Mouse (Mus musculus) liver, embryonic 11.5 days (tissue): ENCODE data around the gene Slc31a2. TPM values are rescaled to one million over a fixed set of nuclear protein-coding genes. Genes with fewer than 3 reads are reported as not detected.

Experiments used
- ATAC-seq: fragments of 200-750 bp; cut with Nextera tagmentation; replicated peaks from 2 replicates; pipeline ENCODE4 v1.8.0; 2017; ENCODE audit warnings: moderate number of reproducible peaks, mild to moderate bottlenecking, moderate TSS enrichment, moderate library complexity; ENCODE audit not compliant: low FRiP score
- DNase-seq: peaks from one replicate; pipeline ENCODE4 v3.0.0-alpha.2; 2017; ENCODE audit warnings: low spot score
- H3K27ac ChIP-seq: fragments of 300-500 bp; sonication (generic); 2 replicates; pipeline ENCODE4 v1.5.1; 2014; ENCODE audit warnings: mild to moderate bottlenecking, low read depth, low read length, control low read depth
- H3K27me3 ChIP-seq: fragments of 300-500 bp; sonication (generic); replicated peaks from 2 replicates; pipeline ENCODE4 v1.6.1; 2014; ENCODE audit warnings: low read length, mixed read lengths; ENCODE audit not compliant: control insufficient read depth, insufficient read depth
- H3K36me3 ChIP-seq: fragments of 300-500 bp; sonication (generic); 2 replicates; pipeline ENCODE4 v1.6.1; 2014; ENCODE audit warnings: mild to moderate bottlenecking, low read length, moderate library complexity, mixed read lengths; ENCODE audit not compliant: control insufficient read depth, insufficient read depth
- H3K4me1 ChIP-seq: fragments of 300-500 bp; sonication (generic); replicated peaks from 2 replicates; pipeline ENCODE4 v1.6.1; 2014; ENCODE audit warnings: low read length, mixed read lengths; ENCODE audit not compliant: control insufficient read depth, insufficient read depth
- H3K4me2 ChIP-seq: fragments of 300-500 bp; sonication (generic); 2 replicates; pipeline ENCODE4 v1.6.1; 2014; ENCODE audit warnings: mild to moderate bottlenecking, control low read depth, moderate library complexity
- H3K4me3 ChIP-seq: fragments of 300-500 bp; sonication (generic); 2 replicates; pipeline ENCODE4 v1.5.1; 2014; ENCODE audit warnings: low read depth, low read length, control low read depth
- H3K9ac ChIP-seq: fragments of 300-500 bp; sonication (generic); 2 replicates; pipeline ENCODE4 v1.6.1; 2014; ENCODE audit warnings: low read depth, low read length, control low read depth
- H3K9me3 ChIP-seq: fragments of 300-500 bp; sonication (generic); 2 replicates; pipeline ENCODE4 v1.6.1; 2016; ENCODE audit warnings: low read length, inconsistent platforms, mixed read lengths; ENCODE audit not compliant: control insufficient read depth
- WGBS: fragments of 180-500 bp; shearing (Covaris S2); extraction: QIAGEN DNeasy Blood & Tissue Kit; methylation state at CpG from one replicate; pipeline ENCODE4 v1.1.7; 2014; 5-methylcytosine and 5-hydroxymethylcytosine counted together
- polyA plus RNA-seq: library from polyadenylated mRNA; unstranded; fragments of >200 nt; fragmentation: Nextera tagmentation; extraction: Ambion mirVana; gene quantifications from 2 replicates; pipeline ENCODE4 v1.2.1, GENCODE M21; 2014

Gene Slc31a2
- polyA plus RNA-seq, 1 experiment from 2014 or later = 8.4 TPM

DNA sequence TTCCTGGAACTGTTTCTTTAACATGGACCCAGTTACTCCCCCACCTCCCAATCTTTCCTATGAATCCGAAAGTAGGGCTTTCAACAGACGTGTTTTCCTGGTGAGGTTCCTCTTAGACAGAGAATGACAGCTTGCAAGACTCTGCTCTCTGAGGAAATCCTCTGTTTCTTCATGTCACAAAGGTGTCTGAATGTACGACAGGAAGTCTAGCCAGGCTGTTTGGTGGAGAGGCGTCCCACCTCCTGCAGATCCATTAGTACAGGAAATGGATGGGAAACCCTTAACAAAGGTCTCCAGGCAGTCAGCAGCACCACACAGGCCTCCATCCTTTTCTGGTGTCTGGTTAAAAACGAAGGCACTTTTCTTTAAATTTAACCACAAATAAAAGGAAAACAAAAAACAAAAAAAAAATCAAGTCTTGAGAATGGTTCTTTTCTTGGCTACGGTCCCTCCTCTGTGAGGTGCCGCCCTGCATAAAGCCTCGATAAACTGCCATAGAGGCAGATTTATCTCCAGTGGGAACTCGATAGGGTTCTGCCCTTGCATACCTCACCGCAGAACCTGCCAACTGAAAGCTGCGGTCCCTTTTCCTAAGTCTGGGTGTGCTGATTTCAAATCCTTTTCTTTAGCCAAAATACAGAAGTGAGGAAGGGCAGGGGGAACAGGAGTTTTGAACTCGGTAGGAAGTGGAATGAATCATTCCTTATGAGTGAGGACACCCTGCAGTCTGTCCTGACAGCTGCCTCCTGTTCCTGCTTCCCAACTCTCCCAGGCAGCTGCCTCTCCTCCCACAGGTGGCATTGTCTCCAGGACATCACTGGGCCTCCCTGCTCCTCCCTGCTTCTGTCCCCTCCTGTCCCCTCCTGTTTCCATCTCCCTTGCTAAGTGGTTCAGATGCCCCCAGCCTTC lies 24.9 kb downstream of the Slc31a2 start:
- Histone ChIP-seq H3K4me3 (peak overlapping the region; percentile 63), H3K9ac (no peak overlapping the region), H3K36me3 (no peaks in the 10 kb centered on the region), H3K27ac (no peak overlapping the region), H3K9me3 (no peaks in the 10 kb centered on the region), H3K4me1 (peaks cover 6% of the 10 kb centered on the region), H3K4me2 (peak overlapping the region; percentile 87), H3K27me3 (no peaks in the 10 kb centered on the region)
- DNase-seq (no peak), ATAC-seq (no peak)
- 9% methylated on average over 12 of the region's 12 CpGs for WGBS

DNA sequence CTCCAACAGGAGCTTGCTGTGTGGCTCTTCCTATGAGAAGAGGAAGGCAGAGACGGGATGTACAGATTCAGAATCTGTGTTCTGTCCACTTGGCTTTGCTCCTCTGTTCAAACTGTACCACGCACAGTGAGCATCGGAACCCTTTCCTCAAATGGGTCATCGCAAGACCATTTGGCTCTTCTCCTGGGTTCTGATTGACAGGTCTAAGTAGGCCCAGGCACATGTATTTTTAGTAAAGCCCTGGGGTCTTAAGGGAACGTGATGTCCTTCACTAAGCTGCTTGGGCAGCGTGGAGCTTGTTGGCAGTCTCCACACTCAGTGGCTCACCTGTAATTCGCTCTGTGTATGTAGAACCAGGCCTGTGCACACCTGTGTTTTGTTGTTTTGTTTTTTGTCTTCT lies 26.9 kb downstream of the Slc31a2 start:
- Histone ChIP-seq H3K9me3 (no peaks in the 10 kb centered on the region), H3K9ac (no peak overlapping the region), H3K4me1 (peaks cover 6% of the 10 kb centered on the region), H3K27ac (no peak overlapping the region), H3K4me3 (no peak overlapping the region), H3K4me2 (no peak overlapping the region), H3K36me3 (no peaks in the 10 kb centered on the region), H3K27me3 (no peaks in the 10 kb centered on the region)
- DNase-seq (no peak), ATAC-seq (no peak)
- 87% methylated on average over 7 of the region's 7 CpGs for WGBS

DNA sequence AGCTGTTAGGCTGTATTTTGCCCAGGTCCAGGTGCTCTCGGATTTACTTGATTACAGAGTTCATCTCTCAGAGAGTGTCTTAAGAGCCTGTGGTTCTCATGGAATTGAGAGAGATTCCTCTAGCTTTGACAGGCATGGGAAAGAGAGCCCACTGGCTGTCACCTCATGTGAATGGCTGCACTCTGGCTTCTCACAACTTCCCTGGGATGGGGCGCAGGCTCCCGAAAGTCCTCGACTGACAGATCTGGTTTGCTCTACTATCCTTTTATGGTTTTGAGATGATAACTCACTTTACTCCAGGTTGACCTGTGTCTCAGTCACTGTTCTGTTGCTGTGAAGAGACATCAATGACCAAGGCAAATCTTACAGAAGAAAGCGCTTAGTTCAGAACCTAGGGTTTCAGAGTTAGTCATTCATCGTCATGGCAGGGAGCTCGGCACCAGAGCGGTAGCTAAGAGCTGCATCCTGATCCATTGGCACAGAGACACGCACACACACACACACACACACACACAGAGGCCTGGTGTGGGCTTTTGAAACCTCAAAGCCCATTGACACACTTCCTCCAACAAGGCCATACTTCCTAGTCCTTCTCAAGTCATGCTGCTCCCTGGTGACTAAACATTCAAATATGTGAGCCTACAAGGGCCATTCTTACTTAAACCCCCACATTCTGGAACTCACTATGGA lies 28.6 kb downstream of the Slc31a2 start:
- ATAC-seq = no peak
- Histone ChIP-seq H3K36me3 (no peaks in the 10 kb centered on the region), H3K4me2 (no peak overlapping the region), H3K27ac (no peak overlapping the region), H3K9me3 (no peaks in the 10 kb centered on the region), H3K4me3 (no peak overlapping the region), H3K27me3 (no peaks in the 10 kb centered on the region), H3K9ac (no peak overlapping the region), H3K4me1 (peaks cover 6% of the 10 kb centered on the region)
- DNase-seq = no peak
- 82% methylated on average over 9 of the region's 9 CpGs for WGBS

DNA sequence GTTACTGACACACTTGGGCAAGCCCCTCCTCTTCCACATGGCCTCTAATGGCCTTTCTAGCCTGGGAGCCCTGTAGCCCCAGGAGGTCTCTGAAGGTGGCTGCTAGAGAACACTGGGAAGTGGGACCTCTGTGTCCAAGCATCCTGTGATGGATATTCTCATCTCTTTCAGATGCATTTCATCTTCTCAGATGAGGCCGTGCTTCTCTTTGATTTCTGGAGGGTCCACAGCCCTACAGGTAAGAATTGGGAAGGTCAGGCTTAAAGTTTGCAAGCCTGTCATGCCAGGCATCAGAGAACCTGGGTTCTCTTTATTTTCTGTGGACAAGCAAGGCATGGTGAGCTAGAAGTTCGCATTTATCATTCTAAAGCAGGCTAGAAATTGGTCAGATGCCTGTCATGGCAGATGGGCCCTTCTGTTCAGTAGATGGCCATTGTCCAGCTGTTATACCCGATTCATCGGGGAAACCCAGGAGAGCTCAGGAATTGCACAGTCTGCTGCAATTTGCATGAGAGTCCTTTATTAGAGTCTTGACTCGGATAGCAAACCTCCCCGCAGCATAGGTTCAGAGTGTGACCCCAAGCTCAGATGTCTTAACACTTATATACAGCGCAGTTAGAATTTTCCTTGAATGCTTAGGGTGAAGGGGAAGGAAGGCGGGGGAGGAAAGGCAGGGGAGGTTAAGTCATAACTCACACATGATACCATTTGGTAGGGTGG lies 30.3 kb downstream of the Slc31a2 start:
- no peaks in the 10 kb centered on the region for H3K9me3 ChIP-seq
- DNase-seq (no peak), ATAC-seq (no peak)
- no peaks in the 10 kb centered on the region; the same call in 1 of the 2 replicates for H3K36me3 ChIP-seq
- H3K27me3 ChIP-seq = no peaks in the 10 kb centered on the region
- no peak overlapping the region for H3K9ac ChIP-seq
- no peak overlapping the region for H3K27ac ChIP-seq
- WGBS = 80% methylated on average over 8 of the region's 8 CpGs
- H3K4me1 ChIP-seq = no peaks in the 10 kb centered on the region
- H3K4me2 ChIP-seq = no peak overlapping the region
- no peak overlapping the region for H3K4me3 ChIP-seq

DNA sequence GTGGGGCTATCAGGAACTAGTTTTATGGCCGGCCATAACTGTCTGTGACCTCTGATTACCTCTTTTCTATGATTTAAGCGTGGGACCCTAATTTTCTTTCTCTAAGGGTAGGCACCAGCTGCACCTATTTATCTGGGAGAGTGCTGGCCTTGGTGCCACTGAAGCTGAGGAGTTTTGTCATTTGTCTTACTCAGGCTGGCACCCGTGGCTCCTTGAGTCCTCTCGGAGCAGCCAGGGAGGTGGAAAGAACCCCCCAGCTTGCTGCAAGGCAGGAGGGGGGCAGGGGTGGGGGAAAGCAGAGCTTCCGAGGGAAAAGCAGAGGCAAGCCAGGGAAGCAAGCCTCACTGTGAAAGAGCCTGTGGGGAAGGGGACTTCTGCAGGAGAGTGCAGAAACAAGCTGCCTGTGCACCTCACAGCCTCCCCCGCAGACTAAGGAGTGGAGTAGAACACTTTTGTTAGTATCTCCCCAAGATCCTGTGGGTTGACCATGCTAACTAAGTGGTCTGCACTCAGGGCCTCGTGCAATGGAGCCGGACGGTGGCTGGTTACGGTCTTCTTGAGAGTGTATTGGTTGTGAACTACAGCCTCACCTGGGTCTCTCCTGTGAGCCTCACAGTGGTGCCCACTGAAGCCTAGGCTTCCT lies 31.0 kb downstream of the Slc31a2 start:
- no peak overlapping the region for H3K4me3 ChIP-seq
- H3K4me1 ChIP-seq = no peaks in the 10 kb centered on the region
- no peaks in the 10 kb centered on the region for H3K27me3 ChIP-seq
- no peak overlapping the region for H3K9ac ChIP-seq
- no peaks in the 10 kb centered on the region; the same call in 1 of the 2 replicates for H3K36me3 ChIP-seq
- WGBS = 77% methylated on average over 10 of the region's 10 CpGs
- DNase-seq (no peak), ATAC-seq (no peak)
- no peak overlapping the region for H3K27ac ChIP-seq
- H3K9me3 ChIP-seq = no peaks in the 10 kb centered on the region
- H3K4me2 ChIP-seq = no peak overlapping the region

DNA sequence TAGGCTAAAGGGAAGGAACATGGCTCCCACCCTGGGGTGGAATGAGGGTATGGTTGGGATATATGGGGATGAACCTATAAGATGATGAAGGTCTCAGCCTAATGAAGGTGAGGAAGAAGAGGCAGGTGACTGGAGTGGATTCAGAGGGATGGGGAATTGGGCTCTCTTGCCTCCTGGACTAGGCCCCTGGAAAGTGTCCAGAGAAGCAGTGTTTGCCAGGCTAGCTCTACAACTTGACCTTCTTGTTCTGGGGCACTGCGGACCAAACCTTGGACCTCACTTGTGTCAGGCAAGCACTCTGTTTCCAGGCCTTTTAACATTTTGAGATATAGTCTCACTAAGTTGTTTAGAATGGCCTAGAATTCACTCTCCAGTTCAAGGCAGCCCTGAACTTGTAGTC lies 32.4 kb downstream of the Slc31a2 start:
- no peak for DNase-seq
- 92% methylated on average over 1 of the region's 1 CpGs for WGBS
- peaks cover 3% of the 10 kb centered on the region; the same call in 1 of the 2 replicates for H3K36me3 ChIP-seq

DNA sequence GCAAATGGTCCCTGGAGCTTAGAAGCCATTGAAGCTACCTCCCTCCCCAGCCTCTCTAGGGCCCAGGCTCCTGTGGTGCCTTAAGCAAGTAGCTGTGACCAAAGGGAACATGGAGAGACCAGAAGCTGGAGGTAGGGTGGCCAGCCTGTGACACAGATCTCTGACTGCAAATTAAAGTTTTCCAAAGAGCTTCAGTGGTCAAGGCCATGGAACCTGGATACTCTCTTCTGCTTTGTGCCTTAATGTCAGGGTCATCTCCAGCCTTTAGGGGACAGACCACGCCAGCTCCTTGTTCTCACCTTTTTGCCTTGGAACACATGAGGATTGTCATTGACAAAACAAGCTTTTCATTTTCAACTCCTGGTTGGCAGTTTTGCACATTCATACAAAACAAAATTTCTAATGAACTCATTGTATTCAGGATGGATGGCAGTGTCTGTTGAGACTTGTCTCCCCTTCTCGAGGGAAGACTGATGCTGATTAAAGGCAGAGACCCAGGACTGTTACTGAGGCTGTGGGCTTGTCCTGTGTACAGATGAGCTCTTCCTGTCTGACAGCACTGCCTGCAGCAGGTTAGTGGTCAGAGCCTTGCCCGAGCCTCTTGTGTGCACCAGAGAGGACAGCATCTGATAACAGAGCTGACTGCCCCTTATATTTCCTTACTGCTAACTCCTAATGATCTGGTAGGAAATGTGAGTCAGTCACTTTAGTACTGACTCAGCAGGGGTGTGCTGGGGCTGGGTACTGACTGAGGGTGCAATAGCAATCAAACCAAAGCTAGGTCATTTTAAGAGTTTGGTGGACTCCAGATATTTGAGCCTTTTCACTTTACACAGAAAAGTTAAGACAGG lies 35.1 kb downstream of the Slc31a2 start:
- 67% methylated on average over 3 of the region's 3 CpGs for WGBS

More for the DNA sequence above, 32.4 kb downstream of the Slc31a2 start:
- Histone ChIP-seq H3K9me3 (no peaks in the 10 kb centered on the region), H3K4me1 (no peaks in the 10 kb centered on the region), H3K27ac (no peak overlapping the region), H3K9ac (no peak overlapping the region), H3K4me2 (no peak overlapping the region), H3K27me3 (no peaks in the 10 kb centered on the region), H3K4me3 (no peak overlapping the region)
- ATAC-seq = no peak

More for the DNA sequence above, 35.1 kb downstream of the Slc31a2 start:
- Histone ChIP-seq H3K4me3 (no peak overlapping the region), H3K27me3 (no peaks in the 10 kb centered on the region), H3K36me3 (peaks cover 14% of the 10 kb centered on the region; the same call in 1 of the 2 replicates), H3K9ac (no peak overlapping the region), H3K4me1 (no peaks in the 10 kb centered on the region), H3K27ac (no peak overlapping the region), H3K9me3 (no peaks in the 10 kb centered on the region), H3K4me2 (no peak overlapping the region)
- DNase-seq = no peak
- no peak for ATAC-seq
